Mouse (Mus musculus) olfactory bulb, adult 2 months (tissue): ENCODE data around the gene 6330409D20Rik. TPM values are rescaled to one million over a fixed set of nuclear protein-coding genes. Genes with fewer than 3 reads are reported as not detected.

Experiments used
- H3K27ac ChIP-seq: fragments of 200-500 bp; 2 replicates; pipeline ENCODE4 v1.5.1; 2012; ENCODE audit warnings: low read depth, low read length; ENCODE audit not compliant: insufficient read depth
- H3K4me1 ChIP-seq: fragments of 200-500 bp; 2 replicates; pipeline ENCODE4 v1.6.1; 2012; ENCODE audit warnings: low read length; ENCODE audit not compliant: control insufficient read depth, insufficient read depth
- H3K4me3 ChIP-seq: fragments of 200-500 bp; 2 replicates; pipeline ENCODE4 v1.5.1; 2012; ENCODE audit warnings: mild to moderate bottlenecking, low read depth, low read length, moderate library complexity; ENCODE audit not compliant: insufficient read depth
- CTCF ChIP-seq: fragments of 200-500 bp; IDR thresholded peaks from 2 replicates; pipeline ENCODE4 v1.5.1; 2012; ENCODE audit warnings: low read depth, mild to moderate bottlenecking, low read length, moderate library complexity; ENCODE audit not compliant: insufficient read depth
- POLR2A ChIP-seq: fragments of 200-500 bp; IDR thresholded peaks from 2 replicates; pipeline ENCODE4 v1.6.1; 2012; ENCODE audit warnings: mild to moderate bottlenecking, low read depth, low read length, moderate library complexity; ENCODE audit not compliant: insufficient read depth
- WGBS: fragments of 180-500 bp; shearing (Covaris S2); methylation state at CpG from one replicate; pipeline ENCODE4 v1.1.7; 2018; 5-methylcytosine and 5-hydroxymethylcytosine counted together
- polyA plus RNA-seq: library from polyadenylated mRNA; stranded (reverse); fragments of >200 nt; gene quantifications from 2 replicates; pipeline ENCODE4 v1.2.4, GENCODE M21; 2012; ENCODE audit warnings: low replicate concordance; ENCODE audit not compliant: missing spikeins, insufficient read depth, insufficient read length

Gene 6330409D20Rik
- polyA plus RNA-seq, 1 experiment, result not detected

- H3K4me3 ChIP-seq, result no peak overlapping the region
- 100% methylated on average over 3 of the region's 3 CpGs for whole genome bisulfite sequencing
- peaks cover 18% of the 10 kb centered on the region for H3K4me1 ChIP-seq
- no peak for TF ChIP-seq POLR2A
- TF ChIP-seq CTCF, result no peak
- no peak overlapping the region for H3K27ac ChIP-seq
Measured at GRCm38 (mm10) chr2:32685807-32686206, 55.0 kb downstream of the 6330409D20Rik start.

- no peak overlapping the region for H3K27ac ChIP-seq
- TF ChIP-seq POLR2A (no peak), CTCF (no peak)
- H3K4me1 ChIP-seq, result peaks cover 27% of the 10 kb centered on the region
- no peak overlapping the region for H3K4me3 ChIP-seq
- 92% methylated on average over 15 of the region's 15 CpGs for WGBS
Measured at GRCm38 (mm10) chr2:32684681-32685428, 56.0 kb downstream of the 6330409D20Rik start.

GRCm38 (mm10) chr2:32683701-32684100, 57.1 kb downstream of the 6330409D20Rik start:
- H3K4me1 ChIP-seq, result peaks cover 35% of the 10 kb centered on the region
- no peak overlapping the region for H3K4me3 ChIP-seq
- H3K27ac ChIP-seq, result no peak overlapping the region
- TF ChIP-seq POLR2A (no peak), CTCF (no peak)
- 90% methylated on average over 10 of the region's 10 CpGs for WGBS

- no peak overlapping the region for H3K4me3 ChIP-seq
Measured at GRCm38 (mm10) chr2:32682721-32683417, 57.9 kb downstream of the 6330409D20Rik start.

More at GRCm38 (mm10) chr2:32682721-32683417, 57.9 kb downstream of the 6330409D20Rik start:
- peak overlapping the region; percentile 23; the same call in 1 of the 2 replicates for H3K27ac ChIP-seq
- peaks cover 38% of the 10 kb centered on the region for H3K4me1 ChIP-seq
- no peak for TF ChIP-seq CTCF
- WGBS, result 62% methylated on average over 14 of the region's 14 CpGs

Other genes starting within 250 kb of the 6330409D20Rik start
- gene Fam102a, start 205.7 kb downstream of the 6330409D20Rik start, polyA plus RNA-seq, result not detected in 2 replicates
- not detected in 2 replicates for gene Dpm2, start 170.2 kb downstream of the 6330409D20Rik start, polyA plus RNA-seq
- gene Pip5kl1, start 166.2 kb downstream of the 6330409D20Rik start, polyA plus RNA-seq, result not detected in 2 replicates
- gene 9430097D07Rik, start 165.3 kb downstream of the 6330409D20Rik start, polyA plus RNA-seq, result not detected in 2 replicates
- gene St6galnac4, start 153.9 kb downstream of the 6330409D20Rik start, polyA plus RNA-seq, result not detected in 2 replicates
- not detected in 2 replicates for gene St6galnac6, start 141.3 kb downstream of the 6330409D20Rik start, polyA plus RNA-seq
- gene Ak1, start 119.3 kb downstream of the 6330409D20Rik start, polyA plus RNA-seq, result not detected in 2 replicates
- not detected in 2 replicates for gene Eng, start 94.4 kb downstream of the 6330409D20Rik start, polyA plus RNA-seq
- not detected in 2 replicates for gene Fpgs, start 36.9 kb downstream of the 6330409D20Rik start, polyA plus RNA-seq
- gene Cdk9, start 27.9 kb downstream of the 6330409D20Rik start, polyA plus RNA-seq, result 509 TPM in 1 of 2 replicates, not detected in the other
- gene Sh2d3c, start 20.0 kb downstream of the 6330409D20Rik start, polyA plus RNA-seq, result not detected in 2 replicates
- not detected in 2 replicates for gene Tor2a, start 16.2 kb upstream of the 6330409D20Rik start, polyA plus RNA-seq
- gene Ttc16, start 34.6 kb upstream of the 6330409D20Rik start, polyA plus RNA-seq, result not detected in 2 replicates
- not detected in 2 replicates for gene Ptrh1, start 34.8 kb upstream of the 6330409D20Rik start, polyA plus RNA-seq
- gene Cfap157, start 43.4 kb upstream of the 6330409D20Rik start, polyA plus RNA-seq, result not detected in 2 replicates
- 182 and 623 TPM in 2 replicates for gene Stxbp1, start 106.2 kb upstream of the 6330409D20Rik start, polyA plus RNA-seq
- gene Fam129b, start 135.1 kb upstream of the 6330409D20Rik start, polyA plus RNA-seq, result not detected in 2 replicates
- not detected in 2 replicates for gene Rpl12, start 220.5 kb upstream of the 6330409D20Rik start, polyA plus RNA-seq
- gene Lrsam1, start 220.6 kb upstream of the 6330409D20Rik start, polyA plus RNA-seq, result not detected in 2 replicates
- not detected in 2 replicates for gene Slc2a8, start 241.1 kb upstream of the 6330409D20Rik start, polyA plus RNA-seq